Mouse (Mus musculus): ENCODE measurements around the gene Tmco1. TPM values are rescaled to one million over a fixed set of nuclear protein-coding genes. Genes with fewer than 3 reads are reported as not detected.

Tmco1 gene
- polyA plus RNA-seq, 1 experiment from 2014 or later = 86.2 TPM

DNA sequence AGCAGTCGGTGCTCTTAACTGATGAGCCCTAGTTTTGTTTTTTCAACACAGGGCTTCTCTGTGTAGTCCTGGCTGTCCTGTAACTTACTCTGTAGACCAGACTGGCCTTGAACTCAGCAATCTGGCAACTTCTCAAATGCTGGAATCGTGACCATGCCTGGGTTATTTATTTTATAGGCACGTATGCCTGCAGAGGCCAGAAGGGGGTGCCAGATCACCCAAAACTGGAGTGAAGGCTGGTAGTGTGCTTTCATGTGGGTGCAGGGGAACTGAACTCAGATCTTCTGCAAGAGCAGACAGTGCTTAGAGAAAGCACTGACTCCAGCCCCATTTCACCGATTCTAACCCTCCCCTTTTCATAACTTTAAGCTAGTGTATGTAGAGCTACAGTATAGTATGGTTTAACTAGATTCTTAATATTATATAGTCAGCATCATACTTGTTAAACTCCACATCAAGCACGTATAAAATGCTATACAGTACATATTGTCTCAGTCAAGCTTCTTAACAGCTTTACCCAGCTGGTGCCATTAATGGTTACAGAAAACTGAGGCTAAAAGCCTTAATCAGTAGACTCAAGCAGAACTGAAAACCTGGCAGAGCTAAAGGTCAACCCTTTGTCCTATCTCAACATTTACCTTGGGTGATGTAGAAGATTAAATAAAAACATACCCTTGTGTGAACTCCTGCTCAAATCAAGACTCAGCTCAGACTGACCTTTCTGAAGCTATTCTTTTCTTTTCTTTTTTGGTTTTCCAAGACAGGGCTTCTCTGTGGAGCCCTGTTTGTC is 1.5 kb upstream of the Tmco1 start:
- Histone ChIP-seq H3K4me3 (replicated peaks) (no peak overlapping the region), H3K9me3 (no peaks in the 10 kb centered on the region), H3K4me1 (peaks cover 2% of the 10 kb centered on the region; the same call in 1 of the 2 replicates), H3K27ac (no peak overlapping the region), H3K9ac (no peak overlapping the region), H3K36me3 (no peaks in the 10 kb centered on the region), H3K27me3 (replicated peaks) (no peaks in the 10 kb centered on the region), H3K4me2 (no peak overlapping the region)
- no peak for ATAC-seq (ENCODE audit: insufficient read depth, low FRiP score, low read depth)
- 59% methylated on average over 5 of the region's 5 CpGs for WGBS

DNA sequence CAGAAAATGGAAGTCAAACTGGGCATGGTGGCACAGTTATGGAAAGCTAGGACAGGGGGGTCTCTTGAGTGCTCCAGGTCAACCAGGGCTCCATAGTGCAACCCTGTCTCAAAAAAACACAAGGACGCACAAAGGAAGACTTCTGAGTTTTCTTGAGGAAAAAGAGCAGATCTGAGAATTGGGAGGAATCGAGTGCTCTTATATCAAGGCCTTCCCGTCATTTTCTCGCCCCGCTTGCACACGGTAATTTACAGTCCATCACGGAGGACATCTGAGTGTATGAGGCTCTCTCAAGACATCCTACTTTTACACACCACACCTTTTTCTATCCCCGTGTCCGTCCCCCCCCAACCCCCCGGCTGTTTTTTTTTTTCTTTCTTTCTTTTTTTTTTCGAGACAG is 504 bp upstream of the Tmco1 start:
- 0 out of 2 replicates have a peak, but pooled peaks cover 3% of the 10 kb centered on the region for H3K36me3 ChIP-seq
- 56% methylated on average over 11 of the region's 11 CpGs for WGBS
- no peaks in the 10 kb centered on the region for H3K27me3 ChIP-seq (replicated peaks)
- H3K4me2 ChIP-seq = peak overlapping the region; percentile 77
- H3K4me3 ChIP-seq (replicated peaks) = peak overlapping the region; percentile 63
- H3K9ac ChIP-seq = no peak overlapping the region
- H3K9me3 ChIP-seq = no peaks in the 10 kb centered on the region
- H3K4me1 ChIP-seq = peaks cover 2% of the 10 kb centered on the region; the same call in 1 of the 2 replicates
- no peak for ATAC-seq (ENCODE audit: insufficient read depth, low FRiP score, low read depth)
- H3K27ac ChIP-seq = no peak overlapping the region

DNA sequence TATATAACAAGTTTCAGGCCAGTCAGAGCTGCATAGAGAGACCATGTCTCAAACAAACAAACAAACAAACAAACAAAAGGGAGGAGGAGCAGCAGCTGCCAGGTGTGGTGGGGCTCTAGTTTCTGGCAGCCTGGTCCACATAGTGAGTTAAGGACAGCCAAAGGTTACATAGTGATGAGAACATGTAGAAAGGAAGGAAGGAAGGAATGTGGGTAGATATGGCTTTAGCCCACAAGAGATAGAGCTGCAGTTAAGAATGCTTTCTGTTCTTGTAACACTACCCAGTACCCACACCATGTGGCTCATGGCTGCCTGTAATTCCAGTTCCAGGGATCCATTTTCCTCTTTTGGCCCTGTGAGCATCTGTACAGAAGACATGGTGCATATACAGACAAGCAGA is 4.2 kb downstream of the Tmco1 start:
- H3K4me3 ChIP-seq (replicated peaks) = no peak overlapping the region
- no peak for ATAC-seq (ENCODE audit: insufficient read depth, low FRiP score, low read depth)
- H3K9me3 ChIP-seq = no peaks in the 10 kb centered on the region
- peaks cover 2% of the 10 kb centered on the region; the same call in 1 of the 2 replicates for H3K4me1 ChIP-seq
- no peak overlapping the region for H3K9ac ChIP-seq
- H3K27ac ChIP-seq = no peak overlapping the region
- H3K36me3 ChIP-seq = peaks cover 3% of the 10 kb centered on the region; the same call in 1 of the 2 replicates
- no peaks in the 10 kb centered on the region for H3K27me3 ChIP-seq (replicated peaks)
- no peak overlapping the region for H3K4me2 ChIP-seq

DNA sequence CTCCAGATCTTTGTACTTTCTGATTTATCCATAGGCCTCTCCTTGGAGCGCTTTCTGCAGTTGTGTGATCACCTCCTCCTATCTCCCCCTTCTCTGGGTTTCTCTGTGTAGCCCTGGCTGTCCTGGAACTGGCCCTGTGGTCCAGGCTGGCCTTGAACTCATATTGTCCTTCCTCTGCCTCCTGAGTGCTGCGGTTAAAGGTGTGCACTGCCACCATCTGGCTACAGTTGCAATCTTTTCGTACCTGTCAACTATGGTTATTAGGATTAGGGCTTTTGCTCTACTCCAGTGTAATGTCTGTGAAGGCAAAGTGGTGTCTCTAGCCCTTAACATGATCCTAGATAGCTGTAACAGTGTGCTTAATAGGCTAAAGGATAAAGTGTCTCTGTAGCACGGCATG is 5.0 kb downstream of the Tmco1 start:
- WGBS = 85% methylated on average over 4 of the region's 4 CpGs
- peaks cover 3% of the 10 kb centered on the region; the same call in 1 of the 2 replicates for H3K36me3 ChIP-seq
- no peaks in the 10 kb centered on the region for H3K9me3 ChIP-seq
- H3K4me3 ChIP-seq (replicated peaks) = no peak overlapping the region
- H3K9ac ChIP-seq = no peak overlapping the region
- no peaks in the 10 kb centered on the region for H3K27me3 ChIP-seq (replicated peaks)
- H3K27ac ChIP-seq = no peak overlapping the region
- H3K4me1 ChIP-seq = no peaks in the 10 kb centered on the region
- H3K4me2 ChIP-seq = no peak overlapping the region
- ATAC-seq (ENCODE audit: insufficient read depth, low FRiP score, low read depth) = no peak

DNA sequence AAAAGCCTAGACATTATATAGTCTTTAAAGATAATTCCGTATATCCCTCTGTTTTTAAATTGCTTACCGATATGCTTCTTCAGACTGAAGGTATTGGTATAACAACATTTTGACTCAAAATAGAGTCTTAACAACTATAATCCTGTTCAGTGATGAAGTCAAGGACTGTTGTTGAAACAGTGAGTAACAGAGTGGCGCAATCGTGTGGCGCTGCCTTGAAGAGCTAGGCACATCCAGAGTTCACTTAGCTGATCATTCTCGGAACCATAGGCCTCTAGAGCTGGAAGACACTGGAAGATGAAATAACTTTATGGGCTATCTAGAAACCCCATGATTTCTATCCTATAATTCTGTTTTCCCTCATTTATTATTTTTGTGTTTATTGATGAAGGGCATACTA is 13.5 kb downstream of the Tmco1 start:
- Histone ChIP-seq H3K4me3 (replicated peaks) (no peak overlapping the region), H3K36me3 (peaks cover 35% of the 10 kb centered on the region), H3K9me3 (no peaks in the 10 kb centered on the region), H3K9ac (no peak overlapping the region), H3K27ac (no peak overlapping the region), H3K4me1 (no peaks in the 10 kb centered on the region), H3K4me2 (no peak overlapping the region), H3K27me3 (replicated peaks) (no peaks in the 10 kb centered on the region)
- 95% methylated on average over 6 of the region's 6 CpGs for WGBS
- ATAC-seq (ENCODE audit: insufficient read depth, low FRiP score, low read depth) = no peak

DNA sequence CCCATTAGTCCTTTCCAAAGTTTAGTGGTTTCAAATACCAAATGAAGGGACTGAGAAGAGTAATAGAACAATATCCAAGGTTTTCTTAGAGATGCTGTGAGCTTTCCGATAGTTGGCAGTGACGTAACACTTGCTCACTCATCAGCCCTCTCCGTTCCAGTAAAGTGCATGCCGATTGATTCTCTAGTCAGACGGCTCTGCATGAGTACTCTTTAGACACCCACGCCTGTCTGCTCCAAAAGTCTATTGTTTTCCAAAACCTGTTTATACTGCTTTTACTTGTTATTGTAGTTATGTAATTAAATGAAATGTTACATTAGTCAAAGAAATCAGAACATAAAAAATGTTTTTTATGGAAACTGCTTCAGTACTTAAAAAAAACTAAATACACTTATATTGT is 20.6 kb downstream of the Tmco1 start:
- Histone ChIP-seq H3K9ac (no peak overlapping the region), H3K36me3 (peaks cover 27% of the 10 kb centered on the region), H3K27me3 (replicated peaks) (no peaks in the 10 kb centered on the region)

DNA sequence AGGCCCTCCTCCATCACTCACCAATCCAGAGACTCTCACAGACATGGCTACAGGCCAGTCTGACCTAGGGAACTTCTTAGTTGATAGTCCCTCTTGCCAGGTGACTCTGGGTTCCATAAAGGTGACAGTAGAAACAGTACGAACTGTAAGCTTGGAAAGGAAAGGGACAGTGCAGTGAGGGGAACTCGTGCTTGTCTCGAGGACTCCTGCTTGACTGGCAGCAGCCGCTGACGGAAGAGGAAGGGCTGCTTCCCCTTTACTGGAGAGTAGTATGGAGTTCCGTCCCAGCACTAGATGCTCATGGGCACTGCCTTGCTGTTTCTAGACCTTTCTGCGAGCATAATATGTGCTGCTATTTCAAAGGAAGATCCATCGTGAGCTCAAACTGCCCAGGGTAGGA is 22.9 kb downstream of the Tmco1 start:
- H3K9me3 ChIP-seq = no peaks in the 10 kb centered on the region
- H3K36me3 ChIP-seq = peaks cover 21% of the 10 kb centered on the region
- no peak overlapping the region for H3K4me3 ChIP-seq (replicated peaks)
- no peak overlapping the region for H3K4me2 ChIP-seq
- WGBS = 91% methylated on average over 8 of the region's 8 CpGs
- H3K9ac ChIP-seq = no peak overlapping the region
- H3K27me3 ChIP-seq (replicated peaks) = no peaks in the 10 kb centered on the region
- ATAC-seq (ENCODE audit: insufficient read depth, low FRiP score, low read depth) = no peak
- H3K4me1 ChIP-seq = no peaks in the 10 kb centered on the region
- no peak overlapping the region for H3K27ac ChIP-seq

More for the DNA sequence above, 20.6 kb downstream of the Tmco1 start:
- no peak for ATAC-seq (ENCODE audit: insufficient read depth, low FRiP score, low read depth)
- H3K4me3 ChIP-seq (replicated peaks) = no peak overlapping the region
- H3K4me1 ChIP-seq = no peaks in the 10 kb centered on the region
- H3K27ac ChIP-seq = no peak overlapping the region
- whole genome bisulfite sequencing = 91% methylated on average over 6 of the region's 6 CpGs
- H3K4me2 ChIP-seq = no peak overlapping the region
- no peaks in the 10 kb centered on the region for H3K9me3 ChIP-seq

DNA sequence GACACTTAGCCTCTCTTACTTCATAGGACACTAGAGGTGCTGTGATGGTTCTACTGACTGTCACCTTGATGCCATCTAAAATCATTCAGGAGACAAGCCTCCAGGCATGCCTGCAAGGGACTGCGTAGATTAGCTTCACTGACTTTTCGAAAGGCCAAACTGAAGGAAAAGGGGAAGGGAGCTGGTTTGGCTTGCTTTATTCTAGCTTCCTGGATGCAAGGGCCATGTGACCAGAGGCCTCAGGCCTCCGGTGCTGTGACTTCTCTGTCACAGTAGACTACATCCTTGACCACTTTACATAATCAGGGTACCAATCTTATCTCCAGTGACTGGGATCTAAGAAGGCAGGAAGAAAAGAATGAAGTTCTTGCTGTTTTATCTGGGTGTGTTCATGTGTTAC is 28.2 kb downstream of the Tmco1 start:
- Histone ChIP-seq H3K27ac (no peak overlapping the region), H3K4me2 (no peak overlapping the region), H3K27me3 (replicated peaks) (no peaks in the 10 kb centered on the region; the same call in 1 of the 2 replicates), H3K9me3 (no peaks in the 10 kb centered on the region), H3K4me1 (no peaks in the 10 kb centered on the region), H3K9ac (no peak overlapping the region), H3K4me3 (replicated peaks) (no peak overlapping the region), H3K36me3 (0 out of 2 replicates have a peak, but pooled peaks cover 7% of the 10 kb centered on the region)
- 78% methylated on average over 3 of the region's 3 CpGs for whole genome bisulfite sequencing
- ATAC-seq (ENCODE audit: insufficient read depth, low FRiP score, low read depth) = no peak

DNA sequence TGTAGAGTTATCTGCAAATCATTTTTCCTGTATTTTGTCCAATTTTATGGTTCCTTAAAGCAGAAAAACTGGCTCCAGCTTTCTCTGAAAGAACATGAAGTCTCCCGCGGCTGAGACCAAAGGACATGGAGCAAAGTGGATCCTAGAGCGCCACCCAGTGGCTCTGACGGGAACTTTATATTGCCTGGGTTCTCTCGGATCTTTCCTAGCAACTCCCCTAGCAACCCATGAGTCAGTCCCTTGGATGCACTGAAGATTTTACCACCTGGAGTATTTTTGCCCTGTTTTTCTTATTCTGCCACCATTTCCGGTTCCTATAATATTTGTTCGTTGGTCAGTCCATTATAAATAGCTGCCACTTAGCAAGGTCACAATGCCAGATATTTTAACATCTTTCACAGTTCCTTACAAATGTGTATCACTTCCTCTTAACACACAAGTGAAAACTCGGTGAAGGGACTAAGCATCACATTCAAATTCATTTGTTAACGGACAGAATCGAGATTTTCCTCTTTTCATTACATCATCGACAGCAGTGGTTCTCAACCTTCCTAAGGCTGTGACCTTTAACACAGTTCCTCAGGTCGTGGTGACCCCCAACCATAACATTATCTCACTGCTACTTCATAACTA is 29.4 kb downstream of the Tmco1 start:
- peak; percentile 50; the same call in 1 of the 2 replicates for ATAC-seq (ENCODE audit: insufficient read depth, low FRiP score, low read depth)
- no peak overlapping the region for H3K4me2 ChIP-seq
- 19% methylated on average over 12 of the region's 12 CpGs for WGBS
- no peaks in the 10 kb centered on the region; the same call in 1 of the 2 replicates for H3K27me3 ChIP-seq (replicated peaks)
- no peak overlapping the region for H3K4me3 ChIP-seq (replicated peaks)
- 0 out of 2 replicates have a peak, but pooled peaks cover 2% of the 10 kb centered on the region for H3K36me3 ChIP-seq
- H3K4me1 ChIP-seq = no peaks in the 10 kb centered on the region
- no peak overlapping the region for H3K27ac ChIP-seq
- no peaks in the 10 kb centered on the region for H3K9me3 ChIP-seq
- H3K9ac ChIP-seq = no peak overlapping the region

DNA sequence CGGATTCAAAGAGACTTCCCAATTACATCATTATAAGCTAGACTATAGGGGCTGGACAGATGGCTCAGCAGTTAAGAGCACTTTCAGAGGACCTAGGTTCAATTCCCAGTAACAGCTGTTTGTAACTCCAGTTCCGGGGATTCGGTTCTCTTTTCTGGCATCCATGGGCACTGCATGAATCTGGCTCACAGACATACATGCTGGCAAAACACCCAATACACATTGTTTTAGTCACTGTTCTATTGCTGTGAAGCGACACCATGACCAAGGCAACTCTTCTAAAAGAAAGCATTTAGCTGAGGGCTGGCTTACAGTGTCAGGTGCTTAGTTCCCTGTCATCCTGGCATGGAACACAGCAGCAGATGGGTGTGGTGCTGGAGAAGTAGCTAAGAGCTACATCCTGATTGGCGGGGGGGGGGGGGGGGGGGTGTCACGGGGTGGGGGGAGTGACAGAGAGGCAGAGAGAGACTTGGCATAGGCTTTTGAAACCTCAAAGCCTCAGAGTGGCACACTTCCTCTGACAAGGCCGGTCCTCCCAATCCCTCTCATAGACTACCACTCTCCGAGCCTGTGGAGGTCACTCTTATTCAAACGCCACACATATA is 31.1 kb downstream of the Tmco1 start:
- no peaks in the 10 kb centered on the region for H3K4me1 ChIP-seq
- H3K4me3 ChIP-seq (replicated peaks) = no peak overlapping the region
- no peaks in the 10 kb centered on the region for H3K9me3 ChIP-seq
- H3K4me2 ChIP-seq = no peak overlapping the region
- no peaks in the 10 kb centered on the region; the same call in 1 of the 2 replicates for H3K27me3 ChIP-seq (replicated peaks)
- no peak for ATAC-seq (ENCODE audit: insufficient read depth, low FRiP score, low read depth)
- no peak overlapping the region for H3K9ac ChIP-seq
- H3K27ac ChIP-seq = no peak overlapping the region
- no peaks in the 10 kb centered on the region for H3K36me3 ChIP-seq
- 79% methylated on average over 8 of the region's 9 CpGs for WGBS

DNA sequence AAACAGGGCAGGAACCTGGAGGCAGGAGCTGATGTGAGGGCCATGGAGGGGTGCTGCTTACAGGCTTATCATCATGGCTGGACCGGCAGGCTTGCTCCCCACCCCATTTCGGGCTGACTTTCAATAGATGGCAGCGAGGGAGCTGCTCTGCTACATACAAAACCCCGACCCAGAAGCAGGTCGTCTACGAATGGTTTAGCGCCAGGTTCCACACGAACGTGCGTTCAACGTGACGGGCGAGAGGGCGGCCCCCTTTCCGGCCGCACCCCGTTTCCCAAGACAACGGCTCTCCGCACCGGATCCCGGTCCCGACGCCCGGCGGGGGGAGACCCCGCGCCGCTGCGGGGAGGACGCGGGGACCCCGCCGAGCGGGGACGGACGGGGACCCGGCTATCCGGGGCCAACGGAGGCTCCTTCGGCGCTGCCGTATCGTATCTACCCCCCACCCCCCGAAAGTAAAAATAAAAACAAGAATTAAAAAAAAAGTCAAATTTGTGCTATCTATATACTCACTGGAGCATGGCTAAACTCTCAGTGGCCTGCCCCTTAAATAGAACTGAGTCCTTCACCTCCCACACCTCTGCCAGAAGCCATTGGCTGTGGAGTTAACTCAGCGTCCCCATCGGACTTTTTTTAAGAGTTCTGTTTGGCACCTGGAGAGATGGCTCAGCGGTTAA is 32.1 kb downstream of the Tmco1 start:
- Histone ChIP-seq H3K27ac (no peak overlapping the region), H3K4me1 (no peaks in the 10 kb centered on the region), H3K9me3 (no peaks in the 10 kb centered on the region), H3K9ac (0 out of 2 replicates have a peak overlapping the region, but pooled peaks have one; percentile 6), H3K4me3 (replicated peaks) (peak overlapping the region; percentile 48), H3K4me2 (peak overlapping the region; percentile 87), H3K27me3 (replicated peaks) (no peaks in the 10 kb centered on the region; the same call in 1 of the 2 replicates), H3K36me3 (no peaks in the 10 kb centered on the region)
- 2% methylated on average over 47 of the region's 47 CpGs for WGBS
- ATAC-seq (ENCODE audit: insufficient read depth, low FRiP score, low read depth) = 0 out of 2 replicates have a peak, but pooled peaks have one; percentile 52

All from stomach, embryonic 15.5 days (tissue).